Mouse (Mus musculus) embryonic facial prominence, embryonic 13.5 days (tissue): ENCODE data around the gene Mrps30. TPM values are rescaled to one million over a fixed set of nuclear protein-coding genes. Genes with fewer than 3 reads are reported as not detected.

Source experiments
- ATAC-seq: fragments of 200-750 bp; cut with Nextera tagmentation; 2 replicates; pipeline ENCODE4 v1.8.0; 2017; ENCODE audit warnings: low read depth; ENCODE audit not compliant: insufficient number of reproducible peaks, insufficient read depth, low FRiP score, low TSS enrichment
- H3K27ac ChIP-seq: fragments of 300-500 bp; sonication (generic); 2 replicates; pipeline ENCODE4 v1.5.1; 2015; ENCODE audit warnings: moderate library complexity, mild to moderate bottlenecking, inconsistent platforms
- H3K27me3 ChIP-seq: fragments of 300-500 bp; sonication (generic); 2 replicates; pipeline ENCODE4 v1.6.1; 2015; ENCODE audit warnings: mild to moderate bottlenecking, inconsistent platforms
- H3K36me3 ChIP-seq: fragments of 300-500 bp; sonication (generic); 2 replicates; pipeline ENCODE4 v1.6.1; 2015; ENCODE audit warnings: mild to moderate bottlenecking, inconsistent platforms
- H3K4me1 ChIP-seq: fragments of 300-500 bp; sonication (generic); 2 replicates; pipeline ENCODE4 v1.6.1; 2015; ENCODE audit warnings: inconsistent platforms
- H3K4me2 ChIP-seq: fragments of 300-500 bp; sonication (generic); 2 replicates; pipeline ENCODE4 v1.6.1; 2015; ENCODE audit warnings: moderate library complexity, mild to moderate bottlenecking, inconsistent platforms
- H3K4me3 ChIP-seq: fragments of 300-500 bp; sonication (generic); 2 replicates; pipeline ENCODE4 v1.5.1; 2015; ENCODE audit warnings: mild to moderate bottlenecking, inconsistent platforms
- H3K9ac ChIP-seq: fragments of 300-500 bp; sonication (generic); 2 replicates; pipeline ENCODE4 v1.6.1; 2015; ENCODE audit warnings: mild to moderate bottlenecking, inconsistent platforms
- H3K9me3 ChIP-seq: fragments of 300-500 bp; sonication (generic); 2 replicates; pipeline ENCODE4 v1.6.1; 2016; ENCODE audit warnings: inconsistent platforms
- WGBS: fragments of 180-500 bp; shearing (Covaris S2); methylation state at CpG from one replicate; pipeline ENCODE4 v1.1.7; 2015; ENCODE audit warnings: mixed read lengths; 5-methylcytosine and 5-hydroxymethylcytosine counted together
- polyA plus RNA-seq: library from polyadenylated mRNA; unstranded; fragments of >200 nt; fragmentation: Nextera tagmentation; extraction: Ambion mirVana; gene quantifications from 2 replicates; pipeline ENCODE4 v1.2.1, GENCODE M21; 2015

Mrps30 gene
- polyA plus RNA-seq, 1 experiment from 2014 or later, result 28.5 TPM

GRCm38 (mm10) chr13:118372871-118373270 is 14.2 kb downstream of the Mrps30 start:
- Histone ChIP-seq H3K27ac (no peak overlapping the region), H3K4me2 (no peak overlapping the region), H3K9me3 (no peaks in the 10 kb centered on the region), H3K36me3 (peaks cover 8% of the 10 kb centered on the region; the same call in 1 of the 2 replicates), H3K4me3 (no peak overlapping the region), H3K27me3 (no peaks in the 10 kb centered on the region), H3K9ac (no peak overlapping the region), H3K4me1 (no peaks in the 10 kb centered on the region)
- 89% methylated on average over 4 of the region's 4 CpGs for WGBS
- ATAC-seq, result no peak

DNA sequence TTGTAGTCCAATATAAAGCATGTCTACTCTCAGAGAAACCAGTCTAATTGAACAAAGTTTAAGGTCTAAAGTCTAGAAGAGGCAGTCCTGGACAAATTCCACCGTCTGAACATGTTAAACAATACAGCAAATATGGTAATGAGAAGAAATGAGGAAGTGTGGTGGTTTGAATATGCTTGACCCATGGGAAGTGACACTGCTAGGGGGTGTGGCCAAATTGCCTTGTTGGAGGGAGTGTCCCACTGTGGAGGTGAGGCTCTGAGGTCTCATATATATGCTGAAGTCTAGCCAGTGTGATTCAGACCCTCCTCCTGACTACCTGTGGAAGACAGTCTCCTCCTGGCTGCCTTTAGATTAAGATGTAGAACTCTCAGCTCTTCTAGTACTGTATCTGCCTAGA is 21.3 kb downstream of the Mrps30 start:
- H3K9me3 ChIP-seq, result no peaks in the 10 kb centered on the region
- no peak for ATAC-seq
- no peaks in the 10 kb centered on the region for H3K36me3 ChIP-seq
- H3K27me3 ChIP-seq, result no peaks in the 10 kb centered on the region
- no peak overlapping the region for H3K4me2 ChIP-seq
- no peak overlapping the region for H3K27ac ChIP-seq
- 81% methylated on average over 1 of the region's 1 CpGs for WGBS
- no peak overlapping the region for H3K4me3 ChIP-seq
- H3K4me1 ChIP-seq, result peaks cover 8% of the 10 kb centered on the region; the same call in 1 of the 2 replicates
- H3K9ac ChIP-seq, result no peak overlapping the region

DNA sequence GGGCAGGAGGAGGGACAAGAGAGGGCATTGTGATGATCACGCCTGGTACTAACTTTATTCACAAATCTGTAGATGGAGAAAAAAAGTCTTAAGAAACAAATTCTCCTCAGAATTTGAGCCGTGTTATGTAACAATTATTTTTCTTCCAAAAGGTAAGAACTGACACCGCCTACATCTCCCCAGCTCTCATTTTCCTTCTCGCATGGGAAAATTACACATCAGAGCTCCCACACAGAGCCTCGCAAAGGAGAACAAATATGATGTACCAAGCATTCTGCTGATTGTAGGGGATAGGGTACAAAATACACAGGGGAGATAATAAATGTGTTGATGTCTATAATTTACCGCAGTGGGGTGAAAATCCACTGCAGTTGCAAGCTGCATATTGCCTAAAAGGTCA is 23.7 kb downstream of the Mrps30 start:
- WGBS, result 75% methylated on average over 6 of the region's 6 CpGs
- Histone ChIP-seq H3K9ac (no peak overlapping the region), H3K36me3 (no peaks in the 10 kb centered on the region), H3K9me3 (no peaks in the 10 kb centered on the region), H3K4me1 (peaks cover 8% of the 10 kb centered on the region; the same call in 1 of the 2 replicates), H3K4me3 (no peak overlapping the region), H3K4me2 (0 out of 2 replicates have a peak overlapping the region, but pooled peaks have one; percentile 16), H3K27ac (no peak overlapping the region), H3K27me3 (no peaks in the 10 kb centered on the region)
- no peak for ATAC-seq

DNA sequence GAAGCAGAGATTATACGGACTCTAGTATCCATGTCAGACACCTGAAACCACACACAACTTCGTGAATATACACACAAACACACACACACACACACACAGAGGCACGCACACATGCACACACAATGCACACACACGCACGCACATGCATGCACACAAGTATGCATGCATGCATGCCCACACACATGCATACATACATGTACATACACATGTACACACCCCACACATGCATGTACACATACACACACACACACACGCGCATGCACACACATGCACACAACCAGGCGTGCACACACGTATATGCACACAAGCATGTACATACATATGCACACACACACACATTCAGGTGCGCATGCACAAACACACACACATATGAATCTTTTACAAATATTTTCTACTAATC is 36.2 kb downstream of the Mrps30 start:
- no peaks in the 10 kb centered on the region for H3K27me3 ChIP-seq
- 89% methylated on average over 10 of the region's 10 CpGs for WGBS
- no peak for ATAC-seq
- no peaks in the 10 kb centered on the region for H3K36me3 ChIP-seq
- no peak overlapping the region for H3K9ac ChIP-seq
- no peak overlapping the region for H3K27ac ChIP-seq
- no peak overlapping the region for H3K4me2 ChIP-seq
- no peak overlapping the region for H3K4me3 ChIP-seq
- no peaks in the 10 kb centered on the region for H3K4me1 ChIP-seq
- H3K9me3 ChIP-seq, result no peaks in the 10 kb centered on the region

- H3K4me3 ChIP-seq, result no peak overlapping the region
- no peaks in the 10 kb centered on the region for H3K27me3 ChIP-seq
- ATAC-seq, result no peak
- no peak overlapping the region for H3K9ac ChIP-seq
- H3K4me1 ChIP-seq, result no peaks in the 10 kb centered on the region
- H3K27ac ChIP-seq, result no peak overlapping the region
- 23% methylated on average over 10 of the region's 10 CpGs for WGBS
- no peak overlapping the region; the same call in 1 of the 2 replicates for H3K4me2 ChIP-seq
- H3K36me3 ChIP-seq, result no peaks in the 10 kb centered on the region
- H3K9me3 ChIP-seq, result no peaks in the 10 kb centered on the region
Observed at GRCm38 (mm10) chr13:118350257-118350656, 36.8 kb downstream of the Mrps30 start.

Other genes starting within 250 kb of the Mrps30 start
- gene B430218F22Rik, start 622 bp downstream of the Mrps30 start, polyA plus RNA-seq, result 0.56 and 1.2 TPM in 2 replicates